Mouse (Mus musculus) G1E (cell line): Measurements from ENCODE around the gene Kidins220. TPM values are rescaled to one million over a fixed set of nuclear protein-coding genes. Genes with fewer than 3 reads are reported as not detected.

Experiments used
- ATAC-seq: 2 replicates; pipeline ENCODE4 v1.8.0; 2016; ENCODE audit warnings: mild to moderate bottlenecking; ENCODE audit not compliant: insufficient number of reproducible peaks, poor library complexity, low FRiP score, severe bottlenecking; ENCODE audit errors: extremely low read depth
- DNase-seq: peaks from one replicate; pipeline ENCODE4 v3.0.0; 2012; ENCODE audit warnings: low spot score
- H3K27me3 ChIP-seq: 2 replicates; pipeline ENCODE4 v1.6.1; 2012; ENCODE audit warnings: mild to moderate bottlenecking, low read length, inconsistent platforms; ENCODE audit not compliant: insufficient read depth
- H3K36me3 ChIP-seq: replicated peaks from 2 replicates; pipeline ENCODE3; 2012; ENCODE audit warnings: mild to moderate bottlenecking, inconsistent platforms
- H3K4me1 ChIP-seq: 2 replicates; pipeline ENCODE4 v1.6.1; 2012; ENCODE audit warnings: low read depth, low read length, inconsistent platforms, mixed read lengths; ENCODE audit not compliant: insufficient read depth
- H3K4me3 ChIP-seq: 2 replicates; pipeline ENCODE4 v1.5.1; 2012; ENCODE audit warnings: low read depth, mild to moderate bottlenecking, inconsistent platforms, low read length, moderate library complexity, mixed read lengths
- H3K9me3 ChIP-seq: replicated peaks from 2 replicates; pipeline ENCODE4 v1.6.1; 2012; ENCODE audit warnings: inconsistent platforms
- CTCF ChIP-seq: IDR thresholded peaks from 2 replicates; pipeline ENCODE4 v1.5.1; 2012; ENCODE audit warnings: low read depth, low read length, inconsistent platforms, mixed read lengths
- GATA1 ChIP-seq: IDR thresholded peaks from 2 replicates; pipeline ENCODE4 v1.6.1; 2012; ENCODE audit warnings: borderline replicate concordance, low read length, inconsistent platforms, mixed read lengths
- GATA2 ChIP-seq: IDR thresholded peaks from 2 replicates; pipeline ENCODE4 v1.6.1; 2012; ENCODE audit warnings: low read depth, low read length, inconsistent platforms, borderline replicate concordance
- POLR2AphosphoS5 ChIP-seq: IDR thresholded peaks from 2 replicates; pipeline ENCODE4 v1.6.1; 2012; ENCODE audit warnings: low read depth, low read length, inconsistent platforms; ENCODE audit not compliant: insufficient replicate concordance
- TAL1 ChIP-seq: conservative IDR thresholded peaks from 2 replicates; pipeline ENCODE4 v1.6.1; 2012; ENCODE audit warnings: low read depth, low read length, inconsistent platforms, mixed read lengths
- polyA plus RNA-seq: library from polyadenylated mRNA; stranded (reverse); fragments of >175 nt; gene quantifications from 2 replicates; pipeline ENCODE4 v1.2.3, GENCODE M21; 2012
- total RNA-seq, 2 experiments: library from RNA; stranded (forward) in 1 of 2; stranded (reverse) in 1 of 2; fragments of 200-1000 nt in 1 of 2; fragments of >200 nt in 1 of 2; fragmentation: Nextera tagmentation in 1 of 2; gene quantifications; 2 replicates each; pipeline ENCODE4 v1.2.3; 2014 to 2017

Kidins220 gene
- total and polyA plus RNA-seq, 3 experiments, result 42.4 to 88.5 (median 79.5) TPM

DNA sequence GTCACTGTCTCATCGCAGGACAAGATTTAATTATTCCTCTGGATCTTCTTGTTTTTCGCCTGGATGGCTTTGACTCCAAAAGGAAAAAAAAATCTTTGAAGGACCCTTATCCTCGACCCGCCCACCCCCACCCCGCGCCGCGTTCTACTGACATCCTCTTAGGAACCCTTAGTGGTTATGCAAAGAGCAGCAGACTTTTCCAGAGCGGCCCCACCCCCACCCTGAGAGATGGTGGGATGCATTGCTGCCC, 124.5 kb downstream of the Kidins220 start:
- Histone ChIP-seq H3K27me3 (no peaks in the 10 kb centered on the region), H3K36me3 (no peaks in the 10 kb centered on the region), H3K4me3 (no peak overlapping the region), H3K9me3 (peaks cover 66% of the 10 kb centered on the region), H3K4me1 (no peaks in the 10 kb centered on the region)
- DNase-seq (no peak), ATAC-seq (no peak)
- TF ChIP-seq GATA2, result no peak
- no peak for TF ChIP-seq CTCF
- no peak for TF ChIP-seq POLR2AphosphoS5
- no peak for TF ChIP-seq GATA1
- TF ChIP-seq TAL1, result no peak

DNA sequence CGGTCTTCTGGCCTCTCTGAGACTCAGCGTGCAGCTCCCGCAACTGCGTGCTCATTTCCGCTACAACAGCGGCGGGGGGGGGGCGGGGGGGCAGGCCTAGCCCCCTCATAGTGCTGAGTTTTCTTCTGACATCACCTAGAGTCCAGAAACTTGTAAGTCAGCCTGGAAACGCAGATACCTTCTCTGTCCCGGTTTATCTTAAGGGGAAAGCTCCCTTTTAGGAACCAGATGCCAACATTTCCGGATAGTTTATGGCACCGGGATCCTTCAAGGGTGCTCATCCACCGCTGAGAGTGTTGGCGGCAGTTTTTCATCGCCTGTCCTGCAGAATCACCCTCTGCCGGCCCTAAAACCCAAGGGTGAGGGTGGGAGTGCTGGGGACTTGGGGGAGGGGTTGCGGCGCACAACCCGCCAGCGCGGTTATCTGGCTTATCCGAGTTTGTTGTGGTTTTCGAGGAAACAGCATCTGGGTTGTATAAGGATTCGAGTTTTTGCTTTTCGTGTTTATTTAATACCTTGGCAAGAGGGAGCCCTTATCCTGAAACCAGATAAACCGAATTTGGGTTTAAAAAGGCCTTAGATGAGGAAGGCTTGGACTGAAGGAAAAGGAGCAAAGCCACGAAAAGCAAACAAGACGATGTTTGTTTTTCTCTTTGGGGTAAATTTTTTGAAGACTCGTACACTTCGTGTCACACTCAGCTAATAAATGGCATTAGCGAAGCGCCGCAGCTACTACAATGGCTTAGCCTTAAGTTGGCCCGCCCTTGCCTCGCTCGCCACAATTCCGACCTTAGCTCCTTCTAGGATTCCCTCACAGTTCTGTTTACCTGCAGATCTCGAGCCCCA, 125.1 kb downstream of the Kidins220 start:
- DNase-seq (no peak), ATAC-seq (no peak)
- H3K9me3 ChIP-seq, result peaks cover 66% of the 10 kb centered on the region
- no peaks in the 10 kb centered on the region for H3K27me3 ChIP-seq
- no peaks in the 10 kb centered on the region for H3K36me3 ChIP-seq
- H3K4me1 ChIP-seq, result no peaks in the 10 kb centered on the region
- no peak overlapping the region for H3K4me3 ChIP-seq
- no peak for TF ChIP-seq CTCF
- no peak for TF ChIP-seq TAL1
- no peak for TF ChIP-seq GATA1
- TF ChIP-seq GATA2, result no peak
- TF ChIP-seq POLR2AphosphoS5, result no peak

DNA sequence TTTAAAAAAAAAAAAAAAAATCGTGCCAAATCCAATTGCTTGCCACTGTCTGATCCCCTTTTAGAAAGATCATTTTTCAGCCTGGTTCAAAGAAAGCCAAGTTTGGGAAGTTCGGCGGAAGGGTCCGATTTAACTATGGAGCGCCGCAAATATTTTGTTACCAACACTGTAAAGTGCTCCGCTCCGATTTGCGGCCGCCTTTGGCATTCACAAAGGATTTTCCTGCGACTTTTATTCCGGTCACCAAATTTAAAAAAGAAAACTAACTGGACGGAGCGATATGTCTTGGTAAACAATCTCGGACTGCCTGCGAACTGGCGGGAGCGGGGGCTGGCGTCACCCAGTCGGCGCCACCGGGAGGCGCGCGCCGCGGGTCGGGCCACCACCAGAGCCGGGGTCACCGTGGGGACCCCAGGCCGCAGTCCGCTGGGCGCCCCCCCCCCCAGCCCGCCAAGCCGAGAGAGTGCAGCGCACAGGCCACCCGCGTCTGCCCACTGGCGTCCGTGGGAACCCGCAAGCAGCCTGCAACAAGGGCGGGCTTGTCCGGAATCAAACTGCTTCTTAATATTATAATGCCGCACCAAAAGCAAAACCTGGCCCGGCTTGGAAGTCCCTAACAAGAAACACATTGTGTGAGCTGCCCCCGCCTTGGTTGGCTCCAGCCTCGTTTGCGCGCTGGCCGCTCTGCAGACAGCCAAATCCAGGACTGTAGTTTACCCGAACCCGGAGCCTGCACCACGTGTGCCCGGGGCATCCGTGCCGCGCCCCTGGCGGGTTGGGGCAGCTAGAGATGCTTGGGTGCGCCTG, 125.9 kb downstream of the Kidins220 start:
- Histone ChIP-seq H3K4me1 (no peaks in the 10 kb centered on the region), H3K9me3 (peaks cover 67% of the 10 kb centered on the region), H3K36me3 (no peaks in the 10 kb centered on the region), H3K4me3 (no peak overlapping the region; the same call in 1 of the 2 replicates), H3K27me3 (no peaks in the 10 kb centered on the region)
- DNase-seq (no peak), ATAC-seq (no peak)
- no peak for TF ChIP-seq POLR2AphosphoS5
- TF ChIP-seq GATA2, result no peak
- no peak for TF ChIP-seq CTCF
- TF ChIP-seq TAL1, result no peak
- no peak for TF ChIP-seq GATA1

DNA sequence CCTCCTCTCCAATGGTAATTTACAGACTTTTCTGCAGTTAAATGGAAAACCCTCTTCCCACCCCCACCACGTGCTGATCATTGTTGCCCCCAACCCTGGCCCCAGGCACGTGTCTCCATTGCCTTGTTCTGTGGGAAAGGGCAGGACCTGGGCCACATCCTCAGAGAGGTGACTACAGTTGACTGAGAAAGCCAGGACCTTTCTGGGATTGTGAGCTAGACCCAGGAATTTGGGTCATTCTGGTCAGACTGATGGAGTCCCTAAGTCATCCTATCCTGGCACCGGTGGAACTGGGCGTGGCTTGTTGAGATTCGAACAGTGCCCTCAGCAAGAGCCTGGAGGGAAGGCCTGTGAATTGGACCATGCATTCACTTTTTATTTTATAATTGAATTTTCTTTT, 126.7 kb downstream of the Kidins220 start:
- H3K4me1 ChIP-seq, result no peaks in the 10 kb centered on the region
- no peak for TF ChIP-seq CTCF
- TF ChIP-seq GATA2, result no peak
- no peak for TF ChIP-seq POLR2AphosphoS5
- TF ChIP-seq GATA1, result no peak
- no peak for TF ChIP-seq TAL1
- peaks cover 59% of the 10 kb centered on the region for H3K9me3 ChIP-seq
- H3K27me3 ChIP-seq, result no peaks in the 10 kb centered on the region
- H3K36me3 ChIP-seq, result no peaks in the 10 kb centered on the region
- no peak for ATAC-seq
- no peak overlapping the region for H3K4me3 ChIP-seq
- no peak for DNase-seq

DNA sequence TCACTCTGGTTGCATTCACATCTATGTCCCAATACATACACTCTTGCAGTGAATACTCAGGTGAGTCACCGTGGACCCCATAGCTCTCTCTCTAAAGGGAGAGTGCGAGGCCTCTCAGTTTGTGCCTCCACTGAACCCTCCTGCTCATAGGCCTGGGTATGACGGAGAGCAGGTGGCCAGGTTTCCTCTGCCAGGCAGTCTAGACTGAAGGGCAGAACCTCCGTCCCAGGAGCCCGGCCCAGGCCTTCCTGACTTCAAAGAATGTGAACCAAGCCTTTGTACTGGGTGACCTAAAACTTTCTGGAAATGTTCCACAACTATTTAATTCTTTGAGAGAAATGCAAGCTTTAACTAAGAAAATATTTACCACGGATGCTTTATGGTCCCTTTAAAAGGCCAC, 129.2 kb downstream of the Kidins220 start:
- Histone ChIP-seq H3K27me3 (no peaks in the 10 kb centered on the region), H3K9me3 (peaks cover 44% of the 10 kb centered on the region), H3K4me3 (no peak overlapping the region), H3K36me3 (no peaks in the 10 kb centered on the region), H3K4me1 (no peaks in the 10 kb centered on the region)
- TF ChIP-seq CTCF, result no peak
- no peak for TF ChIP-seq GATA1
- TF ChIP-seq TAL1, result no peak
- no peak for TF ChIP-seq GATA2
- TF ChIP-seq POLR2AphosphoS5, result no peak
- ATAC-seq (no peak), DNase-seq (no peak)

DNA sequence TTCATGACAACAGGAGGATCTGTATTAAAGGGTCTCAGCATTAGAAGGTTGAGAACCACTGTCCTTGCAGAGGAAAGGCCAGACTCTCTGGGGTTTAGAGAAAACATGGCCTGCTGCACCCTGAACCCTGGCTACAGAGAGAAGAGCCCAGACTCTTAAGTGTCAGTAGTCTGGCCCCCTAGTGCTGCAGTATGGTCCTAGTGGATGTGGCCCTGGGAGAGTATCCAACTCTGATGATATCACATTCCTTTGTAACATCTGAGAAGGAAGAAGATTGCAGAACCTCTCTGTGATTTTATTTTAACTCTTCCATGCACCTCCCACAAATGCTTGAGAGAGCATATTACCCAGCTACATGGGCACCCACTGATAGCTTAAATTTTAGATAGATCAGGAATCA, 129.8 kb downstream of the Kidins220 start:
- no peaks in the 10 kb centered on the region for H3K27me3 ChIP-seq
- peaks cover 43% of the 10 kb centered on the region for H3K9me3 ChIP-seq
- no peak for TF ChIP-seq GATA2
- no peak for TF ChIP-seq CTCF
- TF ChIP-seq GATA1, result no peak
- no peak for TF ChIP-seq POLR2AphosphoS5
- TF ChIP-seq TAL1, result no peak

More for the DNA sequence above, 129.8 kb downstream of the Kidins220 start:
- DNase-seq, result no peak
- Histone ChIP-seq H3K36me3 (no peaks in the 10 kb centered on the region), H3K4me1 (no peaks in the 10 kb centered on the region), H3K4me3 (no peak overlapping the region)
- no peak for ATAC-seq
